Mouse (Mus musculus) granulocyte monocyte progenitor cell, adult 5-6 weeks (primary cell): ENCODE results near the gene Rnf182. TPM values are rescaled to one million over a fixed set of nuclear protein-coding genes. Genes with fewer than 3 reads are reported as not detected.

ENCODE experiments used
- ATAC-seq: replicated peaks from 2 replicates; pipeline ENCODE4 v1.8.0; 2016; ENCODE audit warnings: mild to moderate bottlenecking, moderate TSS enrichment, inconsistent platforms; ENCODE audit not compliant: poor library complexity, severe bottlenecking
- total RNA-seq, 2 experiments: library from RNA; stranded (forward) in 1 of 2; stranded (reverse) in 1 of 2; fragments of 200-712, 200-1000 nt in 1 of 2; fragments of >200 nt in 1 of 2; fragmentation: Nextera tagmentation in 1 of 2; gene quantifications; 2 replicates each; pipeline ENCODE4 v1.2.3; 2014 to 2017

Gene Rnf182
- total RNA-seq (2014; fragmentation: Nextera tagmentation) (not detected in 2 replicates), total RNA-seq (2017) (not detected in 2 replicates)

GRCm38 (mm10) chr13:43615577-43616254 is at the start of gene Rnf182:
Rnf182 (plus strand) TSS chr13:43615710.
- peak; percentile 75 for ATAC-seq

GRCm38 (mm10) chr13:43566184-43566583 is 49.3 kb upstream of the Rnf182 start:
- no peak for ATAC-seq

GRCm38 (mm10) chr13:43567141-43567891 is 48.2 kb upstream of the Rnf182 start:
- ATAC-seq = 0 out of 2 replicates have a peak, but pooled peaks have one; percentile 33

- ATAC-seq = no peak
Measured at GRCm38 (mm10) chr13:43573979-43574378, 41.5 kb upstream of the Rnf182 start.

- no peak for ATAC-seq
Measured at GRCm38 (mm10) chr13:43575431-43575830, 40.1 kb upstream of the Rnf182 start.

- ATAC-seq = no peak
Measured at GRCm38 (mm10) chr13:43577254-43577653, 38.3 kb upstream of the Rnf182 start.

- no peak for ATAC-seq
Measured at GRCm38 (mm10) chr13:43577766-43578165, 37.7 kb upstream of the Rnf182 start.

GRCm38 (mm10) chr13:43579740-43580139 is 35.8 kb upstream of the Rnf182 start:
- ATAC-seq = peak; percentile 80

- ATAC-seq = no peak
Measured at GRCm38 (mm10) chr13:43580661-43581060, 34.8 kb upstream of the Rnf182 start.

- ATAC-seq = no peak
Measured at GRCm38 (mm10) chr13:43582961-43583360, 32.5 kb upstream of the Rnf182 start.

- no peak for ATAC-seq
Measured at GRCm38 (mm10) chr13:43583504-43583903, 32.0 kb upstream of the Rnf182 start.

GRCm38 (mm10) chr13:43585335-43585734 is 30.2 kb upstream of the Rnf182 start:
- no peak for ATAC-seq

GRCm38 (mm10) chr13:43586966-43587365 is 28.5 kb upstream of the Rnf182 start:
- ATAC-seq = no peak

GRCm38 (mm10) chr13:43587844-43588840 is 27.4 kb upstream of the Rnf182 start:
- ATAC-seq = no peak

- ATAC-seq = no peak
Measured at GRCm38 (mm10) chr13:43591828-43592680, 23.5 kb upstream of the Rnf182 start.

GRCm38 (mm10) chr13:43592681-43593068 is 22.8 kb upstream of the Rnf182 start:
- ATAC-seq = no peak

GRCm38 (mm10) chr13:43595896-43596295 is 19.6 kb upstream of the Rnf182 start:
- ATAC-seq = peak; percentile 77

GRCm38 (mm10) chr13:43600967-43601366 is 14.5 kb upstream of the Rnf182 start:
- peak; percentile 63 for ATAC-seq

GRCm38 (mm10) chr13:43602440-43602839 is 13.1 kb upstream of the Rnf182 start:
- no peak for ATAC-seq
